Mouse (Mus musculus): ENCODE results near the gene Stk10.

- TF ChIP-seq CTCF (IDR thresholded peaks at IDR 0.05; ENCODE audit: extremely low read depth, insufficient read depth, low read length) = no peak
- TF ChIP-seq POLR2A (IDR thresholded peaks at IDR 0.05; ENCODE audit: extremely low read depth, insufficient read depth, low read length) = peak; percentile 59; the same call in 1 of the 2 replicates
Measured at GRCm38 (mm10) chr11:32532765-32533481, at the start of gene Stk10.
